Mouse (Mus musculus) G1E (cell line): ENCODE results near the gene Adora1. TPM values are rescaled to one million over a fixed set of nuclear protein-coding genes. Genes with fewer than 3 reads are reported as not detected.

ENCODE experiments used
- ATAC-seq: 2 replicates; pipeline ENCODE4 v1.8.0; 2016; ENCODE audit warnings: mild to moderate bottlenecking; ENCODE audit not compliant: insufficient number of reproducible peaks, poor library complexity, low FRiP score, severe bottlenecking; ENCODE audit errors: extremely low read depth
- DNase-seq: peaks from one replicate; pipeline ENCODE4 v3.0.0; 2012; ENCODE audit warnings: low spot score
- H3K27me3 ChIP-seq: 2 replicates; pipeline ENCODE4 v1.6.1; 2012; ENCODE audit warnings: mild to moderate bottlenecking, low read length, inconsistent platforms; ENCODE audit not compliant: insufficient read depth
- H3K36me3 ChIP-seq: replicated peaks from 2 replicates; pipeline ENCODE3; 2012; ENCODE audit warnings: mild to moderate bottlenecking, inconsistent platforms
- H3K4me1 ChIP-seq: 2 replicates; pipeline ENCODE4 v1.6.1; 2012; ENCODE audit warnings: low read depth, low read length, inconsistent platforms, mixed read lengths; ENCODE audit not compliant: insufficient read depth
- H3K4me3 ChIP-seq: 2 replicates; pipeline ENCODE4 v1.5.1; 2012; ENCODE audit warnings: low read depth, mild to moderate bottlenecking, inconsistent platforms, low read length, moderate library complexity, mixed read lengths
- H3K9me3 ChIP-seq: replicated peaks from 2 replicates; pipeline ENCODE4 v1.6.1; 2012; ENCODE audit warnings: inconsistent platforms
- CTCF ChIP-seq: IDR thresholded peaks from 2 replicates; pipeline ENCODE4 v1.5.1; 2012; ENCODE audit warnings: low read depth, low read length, inconsistent platforms, mixed read lengths
- GATA1 ChIP-seq: IDR thresholded peaks from 2 replicates; pipeline ENCODE4 v1.6.1; 2012; ENCODE audit warnings: borderline replicate concordance, low read length, inconsistent platforms, mixed read lengths
- GATA2 ChIP-seq: IDR thresholded peaks from 2 replicates; pipeline ENCODE4 v1.6.1; 2012; ENCODE audit warnings: low read depth, low read length, inconsistent platforms, borderline replicate concordance
- POLR2AphosphoS5 ChIP-seq: IDR thresholded peaks from 2 replicates; pipeline ENCODE4 v1.6.1; 2012; ENCODE audit warnings: low read depth, low read length, inconsistent platforms; ENCODE audit not compliant: insufficient replicate concordance
- TAL1 ChIP-seq: conservative IDR thresholded peaks from 2 replicates; pipeline ENCODE4 v1.6.1; 2012; ENCODE audit warnings: low read depth, low read length, inconsistent platforms, mixed read lengths
- polyA plus RNA-seq: library from polyadenylated mRNA; stranded (reverse); fragments of >175 nt; gene quantifications from 2 replicates; pipeline ENCODE4 v1.2.3, GENCODE M21; 2012
- total RNA-seq, 2 experiments: library from RNA; stranded (forward) in 1 of 2; stranded (reverse) in 1 of 2; fragments of 200-1000 nt in 1 of 2; fragments of >200 nt in 1 of 2; fragmentation: Nextera tagmentation in 1 of 2; gene quantifications; 2 replicates each; pipeline ENCODE4 v1.2.3; 2014 to 2017

The Adora1 gene
- total and polyA plus RNA-seq, 3 experiments = 0.16 TPM; not detected in 2

- Histone ChIP-seq H3K27me3 (peaks cover 58% of the 10 kb centered on the region), H3K36me3 (no peaks in the 10 kb centered on the region), H3K4me1 (no peaks in the 10 kb centered on the region), H3K9me3 (peaks cover 4% of the 10 kb centered on the region; the same call in 1 of the 2 replicates), H3K4me3 (no peak overlapping the region)
- no peak for ATAC-seq
- no peak for DNase-seq
- TF ChIP-seq CTCF (no peak), TAL1 (no peak), GATA1 (no peak), GATA2 (no peak), POLR2AphosphoS5 (no peak)
Observed at GRCm38 (mm10) chr1:134212351-134212750, 22.9 kb downstream of the Adora1 start.

- DNase-seq (no peak), ATAC-seq (no peak)
- peaks cover 4% of the 10 kb centered on the region; the same call in 1 of the 2 replicates for H3K9me3 ChIP-seq
- no peaks in the 10 kb centered on the region for H3K4me1 ChIP-seq
- no peaks in the 10 kb centered on the region for H3K36me3 ChIP-seq
- TF ChIP-seq TAL1 (no peak), POLR2AphosphoS5 (no peak)
- no peak overlapping the region for H3K4me3 ChIP-seq
- peaks cover 54% of the 10 kb centered on the region for H3K27me3 ChIP-seq
Observed at GRCm38 (mm10) chr1:134211631-134212030, 23.6 kb downstream of the Adora1 start.

GRCm38 (mm10) chr1:134211043-134211442, 24.2 kb downstream of the Adora1 start:
- DNase-seq (no peak), ATAC-seq (no peak)
- Histone ChIP-seq H3K36me3 (no peaks in the 10 kb centered on the region), H3K4me3 (no peak overlapping the region), H3K27me3 (peaks cover 53% of the 10 kb centered on the region), H3K4me1 (no peaks in the 10 kb centered on the region), H3K9me3 (peaks cover 4% of the 10 kb centered on the region; the same call in 1 of the 2 replicates)
- TF ChIP-seq GATA2 = no peak
- no peak for TF ChIP-seq POLR2AphosphoS5
- no peak for TF ChIP-seq CTCF
- no peak for TF ChIP-seq GATA1
- TF ChIP-seq TAL1 = no peak

- no peaks in the 10 kb centered on the region for H3K36me3 ChIP-seq
- peaks cover 51% of the 10 kb centered on the region for H3K27me3 ChIP-seq
- DNase-seq (no peak), ATAC-seq (no peak)
- peaks cover 4% of the 10 kb centered on the region; the same call in 1 of the 2 replicates for H3K9me3 ChIP-seq
- H3K4me3 ChIP-seq = no peak overlapping the region
- no peaks in the 10 kb centered on the region for H3K4me1 ChIP-seq
- TF ChIP-seq TAL1 = no peak
Observed at GRCm38 (mm10) chr1:134210179-134210755, 25.0 kb downstream of the Adora1 start.

- peaks cover 44% of the 10 kb centered on the region for H3K27me3 ChIP-seq
- ATAC-seq (no peak), DNase-seq (no peak)
- H3K9me3 ChIP-seq = peaks cover 4% of the 10 kb centered on the region; the same call in 1 of the 2 replicates
- H3K4me3 ChIP-seq = no peak overlapping the region
- H3K36me3 ChIP-seq = no peaks in the 10 kb centered on the region
- no peaks in the 10 kb centered on the region for H3K4me1 ChIP-seq
- TF ChIP-seq CTCF (no peak), POLR2AphosphoS5 (no peak), TAL1 (no peak), GATA1 (no peak)
Observed at GRCm38 (mm10) chr1:134206085-134206484, 29.1 kb downstream of the Adora1 start.

- ATAC-seq (no peak), DNase-seq (no peak)
- Histone ChIP-seq H3K4me1 (no peaks in the 10 kb centered on the region), H3K4me3 (no peak overlapping the region), H3K36me3 (no peaks in the 10 kb centered on the region), H3K9me3 (peaks cover 4% of the 10 kb centered on the region; the same call in 1 of the 2 replicates), H3K27me3 (peaks cover 38% of the 10 kb centered on the region)
- TF ChIP-seq CTCF = no peak
Observed at GRCm38 (mm10) chr1:134205296-134206018, 29.8 kb downstream of the Adora1 start.

- H3K4me1 ChIP-seq = no peaks in the 10 kb centered on the region
- TF ChIP-seq GATA1 (no peak), TAL1 (no peak), CTCF (no peak), GATA2 (no peak), POLR2AphosphoS5 (no peak)
- ATAC-seq (no peak), DNase-seq (no peak)
- H3K4me3 ChIP-seq = no peak overlapping the region
- H3K27me3 ChIP-seq = peaks cover 45% of the 10 kb centered on the region
- H3K36me3 ChIP-seq = no peaks in the 10 kb centered on the region
- peaks cover 4% of the 10 kb centered on the region; the same call in 1 of the 2 replicates for H3K9me3 ChIP-seq
Observed at GRCm38 (mm10) chr1:134204230-134204629, 31.0 kb downstream of the Adora1 start.
